Mouse (Mus musculus) heart, adult 2 months (tissue): ENCODE measurements around the gene Capn7. TPM values are rescaled to one million over a fixed set of nuclear protein-coding genes. Genes with fewer than 3 reads are reported as not detected.

Experiments used
- DNase-seq, 2 experiments: peaks; one replicate each; pipeline ENCODE4 v3.0.0; 2021
- H3K27ac ChIP-seq: fragments of 200-600 bp; 2 replicates; pipeline ENCODE4 v1.8.1; 2022
- H3K27me3 ChIP-seq: fragments of 200-500 bp; 2 replicates; pipeline ENCODE4 v1.6.1; 2012; ENCODE audit warnings: mild to moderate bottlenecking, low read length, inconsistent platforms, mixed read lengths; ENCODE audit not compliant: control insufficient read depth, insufficient read depth
- H3K36me3 ChIP-seq: fragments of 200-500 bp; 2 replicates; pipeline ENCODE4 v1.6.1; 2012; ENCODE audit warnings: low read length, inconsistent platforms; ENCODE audit not compliant: control insufficient read depth, insufficient read depth
- H3K4me1 ChIP-seq: fragments of 200-500 bp; 2 replicates; pipeline ENCODE4 v1.6.1; 2011; ENCODE audit warnings: low read length; ENCODE audit not compliant: control insufficient read depth, insufficient read depth
- H3K4me3 ChIP-seq: fragments of 200-600 bp; 2 replicates; pipeline ENCODE4 v1.8.1; 2022
- H3K79me2 ChIP-seq: fragments of 200-500 bp; replicated peaks from 2 replicates; pipeline ENCODE4 v1.6.1; 2012; ENCODE audit warnings: mild to moderate bottlenecking, inconsistent platforms, low read length, moderate library complexity, mixed read lengths; ENCODE audit not compliant: control insufficient read depth, insufficient read depth
- H3K9ac ChIP-seq: fragments of 200-500 bp; 2 replicates; pipeline ENCODE4 v1.6.1; 2012; ENCODE audit warnings: low read depth, mild to moderate bottlenecking, control low read depth, inconsistent platforms, low read length, mixed read lengths
- CTCF ChIP-seq: fragments of 200-600 bp; IDR thresholded peaks from 2 replicates; pipeline ENCODE4 v1.8.1; 2022; ENCODE audit warnings: antibody characterized with exemption, mild to moderate bottlenecking, moderate library complexity
- EP300 ChIP-seq: fragments of 200-500 bp; IDR thresholded peaks from 2 replicates; pipeline ENCODE4 v1.6.1; 2011; ENCODE audit warnings: low read depth, low read length, control low read depth; ENCODE audit not compliant: insufficient read depth
- POLR2A ChIP-seq: fragments of 200-500 bp; IDR thresholded peaks from 2 replicates; pipeline ENCODE4 v1.6.1; 2011; ENCODE audit warnings: mild to moderate bottlenecking, low read depth, low read length, control low read depth; ENCODE audit not compliant: insufficient read depth
- WGBS: fragments of 180-500 bp; shearing (Covaris S2); methylation state at CpG from one replicate; pipeline ENCODE4 v1.1.7; 2018; 5-methylcytosine and 5-hydroxymethylcytosine counted together
- intact Hi-C: fragments of 180-260 bp; cut with DNase I; formaldehyde crosslinking; loops from one replicate; pipeline ENCODE4 v1.15.1; 2025
- polyA plus RNA-seq: library from polyadenylated mRNA; depleted of rRNA; stranded (reverse); fragments of >200 nt; gene quantifications from 2 replicates; pipeline ENCODE4 v1.2.3, GENCODE M21; 2012
- total RNA-seq, 2 experiments: library from RNA; stranded (reverse); gene quantifications; 2 replicates each; pipeline ENCODE4 v1.2.3; 2021

Capn7 gene
- total and polyA plus RNA-seq, 3 experiments, result 15.3 to 32.5 (median 29.6) TPM

- TF ChIP-seq POLR2A (no peak), CTCF (no peak), EP300 (peak; percentile 65)
- WGBS, result 42% methylated on average over 8 of the region's 8 CpGs
- H3K4me3 ChIP-seq, result no peak overlapping the region
- peak overlapping the region; percentile 60 for H3K27ac ChIP-seq
- no peaks in the 10 kb centered on the region for H3K27me3 ChIP-seq
- H3K9ac ChIP-seq, result no peak overlapping the region
- H3K79me2 ChIP-seq, result no peaks in the 10 kb centered on the region
- no peak for DNase-seq
- H3K4me1 ChIP-seq, result peaks cover 43% of the 10 kb centered on the region
- intact Hi-C loops, result loop anchor here (5.0 kb wide), 1 partner anchor 33 kb away; the partner anchor contains the start of gene Sh3bp5
- H3K36me3 ChIP-seq, result peaks cover 11% of the 10 kb centered on the region
These were observed 67.6 kb downstream of the Capn7 start for GRCm38 (mm10) chr14:31403995-31404394.

- Histone ChIP-seq H3K79me2 (no peaks in the 10 kb centered on the region), H3K9ac (no peak overlapping the region), H3K36me3 (peaks cover 14% of the 10 kb centered on the region), H3K4me1 (peaks cover 46% of the 10 kb centered on the region), H3K27ac (peak overlapping the region; percentile 60), H3K27me3 (no peaks in the 10 kb centered on the region), H3K4me3 (no peak overlapping the region)
- DNase-seq, result no peak
- intact Hi-C loops, result loop anchor here (5.0 kb wide), 1 partner anchor 33 kb away; the partner anchor contains the start of gene Sh3bp5
- 75% methylated on average over 4 of the region's 4 CpGs for WGBS
- no peak for TF ChIP-seq EP300
- TF ChIP-seq CTCF, result no peak
- no peak for TF ChIP-seq POLR2A
These were observed 68.2 kb downstream of the Capn7 start for GRCm38 (mm10) chr14:31404663-31405062.

GRCm38 (mm10) chr14:31405652-31406051 is 69.2 kb downstream of the Capn7 start:
- H3K27me3 ChIP-seq, result no peaks in the 10 kb centered on the region
- 76% methylated on average over 6 of the region's 6 CpGs for WGBS
- no peak for TF ChIP-seq POLR2A
- DNase-seq, result no peak
- no peak overlapping the region for H3K9ac ChIP-seq
- no peaks in the 10 kb centered on the region for H3K79me2 ChIP-seq
- H3K4me1 ChIP-seq, result peaks cover 45% of the 10 kb centered on the region
- H3K4me3 ChIP-seq, result no peak overlapping the region
- peaks cover 14% of the 10 kb centered on the region for H3K36me3 ChIP-seq
- intact Hi-C loops, result no loop called here
- H3K27ac ChIP-seq, result peak overlapping the region; percentile 87

DNA sequence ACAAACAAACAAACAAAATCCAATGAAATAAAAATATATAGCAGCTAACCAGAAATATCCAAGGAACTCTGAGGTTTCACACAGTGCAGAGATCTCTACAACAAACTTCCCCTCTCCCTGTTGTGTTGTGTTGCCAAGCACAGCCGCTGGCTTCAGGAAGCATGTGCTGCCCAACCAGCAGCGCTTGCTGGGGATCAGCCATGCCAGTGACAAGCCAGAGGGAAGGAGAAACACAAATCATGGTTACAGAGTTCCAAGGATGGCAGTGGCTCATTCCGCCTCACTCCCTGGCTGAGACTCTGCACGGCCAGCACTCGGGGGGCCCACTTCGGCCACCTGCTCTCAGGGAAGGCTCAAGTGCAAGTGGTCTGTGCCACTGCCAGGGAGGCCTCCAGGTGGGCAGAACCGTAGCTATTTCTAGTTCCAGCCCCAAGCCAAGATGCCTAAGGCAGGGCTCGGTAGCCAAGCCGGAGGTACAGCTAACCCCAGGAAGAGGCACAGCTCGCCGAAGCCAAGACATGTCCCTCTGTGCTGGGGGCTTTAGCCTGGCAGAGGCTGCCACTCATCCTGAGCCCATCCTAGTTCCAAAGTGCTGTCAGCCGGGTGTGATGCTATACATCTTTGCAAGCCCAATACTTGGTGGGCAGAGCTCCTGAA is 69.8 kb downstream of the Capn7 start:
- Histone ChIP-seq H3K27me3 (no peaks in the 10 kb centered on the region), H3K79me2 (no peaks in the 10 kb centered on the region), H3K9ac (0 out of 2 replicates have a peak overlapping the region, but pooled peaks have one; percentile 1), H3K4me3 (no peak overlapping the region), H3K4me1 (peaks cover 43% of the 10 kb centered on the region), H3K36me3 (peaks cover 14% of the 10 kb centered on the region), H3K27ac (peak overlapping the region; percentile 87)
- intact Hi-C loops, result no loop called here
- DNase-seq, result peak in 1 of 2 experiments; percentile 33
- TF ChIP-seq POLR2A, result 0 out of 2 replicates have a peak, but pooled peaks have one; percentile 19
- TF ChIP-seq EP300, result no peak
- 56% methylated on average over 12 of the region's 12 CpGs for WGBS

GRCm38 (mm10) chr14:31407208-31407607 is 70.8 kb downstream of the Capn7 start:
- peaks cover 14% of the 10 kb centered on the region for H3K36me3 ChIP-seq
- TF ChIP-seq POLR2A, result no peak
- no peak for TF ChIP-seq CTCF
- TF ChIP-seq EP300, result no peak
- H3K4me1 ChIP-seq, result peaks cover 42% of the 10 kb centered on the region
- no peaks in the 10 kb centered on the region for H3K27me3 ChIP-seq
- no peak overlapping the region for H3K4me3 ChIP-seq
- no peak overlapping the region for H3K9ac ChIP-seq
- no peaks in the 10 kb centered on the region for H3K79me2 ChIP-seq
- intact Hi-C loops, result no loop called here
- 45% methylated on average over 15 of the region's 15 CpGs for WGBS
- DNase-seq, result no peak
- peak overlapping the region; percentile 87 for H3K27ac ChIP-seq

- Histone ChIP-seq H3K79me2 (no peaks in the 10 kb centered on the region), H3K9ac (0 out of 2 replicates have a peak overlapping the region, but pooled peaks have one; percentile 14), H3K27ac (peak overlapping the region; percentile 87), H3K27me3 (no peaks in the 10 kb centered on the region), H3K36me3 (peaks cover 14% of the 10 kb centered on the region), H3K4me3 (peak overlapping the region; percentile 15; the same call in 1 of the 2 replicates), H3K4me1 (peaks cover 47% of the 10 kb centered on the region)
- intact Hi-C loops, result loop anchor here (2.0 kb wide), 1 partner anchor 15 kb away; no protein-coding TSS in a partner anchor
- TF ChIP-seq POLR2A (no peak), EP300 (peak; percentile 43; the same call in 1 of the 2 replicates)
- no peak for DNase-seq
- 43% methylated on average over 6 of the region's 6 CpGs for WGBS
These were observed 71.6 kb downstream of the Capn7 start for GRCm38 (mm10) chr14:31407911-31408604.
